Mouse (Mus musculus) small intestine, adult 2 months (tissue): Measurements from ENCODE around the gene Tbx4.

ENCODE experiments used
- CTCF ChIP-seq: fragments of 200-500 bp; IDR thresholded peaks from 2 replicates; pipeline ENCODE4 v1.5.1; 2012; ENCODE audit warnings: low read depth, mild to moderate bottlenecking, control low read depth, inconsistent platforms, low read length, moderate library complexity, mixed read lengths; ENCODE audit not compliant: insufficient replicate concordance, insufficient read length; ENCODE audit errors: extremely low read depth
- POLR2A ChIP-seq: fragments of 200-500 bp; IDR thresholded peaks from 2 replicates; pipeline ENCODE4 v1.6.1; 2012; ENCODE audit warnings: low read depth, mild to moderate bottlenecking, control low read depth, inconsistent platforms, low read length, moderate library complexity

DNA sequence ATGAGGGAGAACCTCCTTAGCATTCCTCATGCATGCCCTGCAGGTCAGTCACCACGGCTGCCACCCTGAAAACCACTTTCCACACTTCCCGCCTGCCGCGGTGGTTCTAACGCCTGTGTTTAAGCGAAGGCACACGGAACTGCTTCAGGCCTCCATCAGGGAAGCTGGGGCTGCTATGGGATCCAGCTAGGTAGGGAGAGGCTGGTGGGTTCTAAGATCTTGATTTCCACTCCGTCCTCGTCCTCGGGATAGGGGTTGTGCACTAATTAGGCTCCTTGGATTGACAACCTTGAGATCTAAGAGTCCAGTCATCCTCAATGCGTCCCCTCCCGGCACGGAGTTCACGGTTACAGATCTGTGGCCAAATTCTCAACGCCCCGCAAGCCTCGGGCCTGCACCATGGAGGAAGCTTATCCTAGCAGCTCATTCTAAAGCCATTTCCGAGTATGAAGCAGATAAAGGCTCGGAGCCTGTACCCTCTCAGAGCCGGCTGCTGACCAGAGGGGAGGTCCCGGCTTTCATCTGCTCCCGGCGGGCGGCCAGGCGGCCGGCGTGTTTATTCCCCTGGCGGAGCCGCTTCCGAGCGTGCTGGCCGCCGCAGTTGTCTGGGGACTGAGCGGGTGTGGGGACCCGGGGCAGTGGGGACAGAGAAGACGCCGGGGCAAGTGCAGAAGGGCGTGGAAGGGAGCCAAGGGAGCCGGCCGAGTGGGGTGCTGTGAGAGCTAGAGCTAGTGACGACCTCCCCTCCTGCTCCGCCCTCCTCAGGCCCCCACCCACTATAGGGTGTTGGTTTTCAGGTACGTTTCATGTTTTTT, 8.7 kb downstream of the Tbx4 start:
- TF ChIP-seq POLR2A: no peak
- TF ChIP-seq CTCF: no peak
